Mouse (Mus musculus): ENCODE measurements around the gene Cpne4. TPM values are rescaled to one million over a fixed set of nuclear protein-coding genes. Genes with fewer than 3 reads are reported as not detected.

Cpne4 gene
- polyA plus RNA-seq, 1 experiment from 2014 or later: 0.10 TPM

GRCm38 (mm10) chr9:104845226-104845930, 298.3 kb downstream of the Cpne4 start:
- ATAC-seq (ENCODE audit: low FRiP score, low TSS enrichment): no peak
- WGBS: 57% methylated on average over 2 of the region's 2 CpGs
- no peaks in the 10 kb centered on the region for H3K9me3 ChIP-seq (ENCODE audit: low read length)

GRCm38 (mm10) chr9:104853701-104854100, 306.6 kb downstream of the Cpne4 start:
- Histone ChIP-seq H3K36me3 (ENCODE audit: insufficient read depth, low read length) (no peaks in the 10 kb centered on the region), H3K4me2 (replicated peaks; ENCODE audit: low read depth, low read length) (no peak overlapping the region), H3K9ac (replicated peaks; ENCODE audit: low read length) (no peak overlapping the region), H3K27ac (ENCODE audit: low read length) (no peak overlapping the region), H3K9me3 (ENCODE audit: low read length) (no peaks in the 10 kb centered on the region), H3K4me3 (ENCODE audit: low read length) (no peak overlapping the region), H3K27me3 (ENCODE audit: insufficient read depth, low read length) (no peaks in the 10 kb centered on the region), H3K4me1 (ENCODE audit: insufficient read depth, low read length) (no peaks in the 10 kb centered on the region)
- WGBS: 44% methylated on average over 3 of the region's 3 CpGs
- ATAC-seq (ENCODE audit: low FRiP score, low TSS enrichment): no peak

More at GRCm38 (mm10) chr9:104845226-104845930, 298.3 kb downstream of the Cpne4 start:
- Histone ChIP-seq H3K27ac (ENCODE audit: low read length) (no peak overlapping the region), H3K4me3 (ENCODE audit: low read length) (no peak overlapping the region), H3K4me2 (replicated peaks; ENCODE audit: low read depth, low read length) (no peak overlapping the region), H3K4me1 (ENCODE audit: insufficient read depth, low read length) (no peaks in the 10 kb centered on the region), H3K9ac (replicated peaks; ENCODE audit: low read length) (no peak overlapping the region), H3K27me3 (ENCODE audit: insufficient read depth, low read length) (no peaks in the 10 kb centered on the region), H3K36me3 (ENCODE audit: insufficient read depth, low read length) (no peaks in the 10 kb centered on the region)

GRCm38 (mm10) chr9:104854245-104854921, 307.3 kb downstream of the Cpne4 start:
- ATAC-seq (ENCODE audit: low FRiP score, low TSS enrichment): no peak
- H3K4me2 ChIP-seq (replicated peaks; ENCODE audit: low read depth, low read length): no peak overlapping the region

GRCm38 (mm10) chr9:104865830-104866229, 318.7 kb downstream of the Cpne4 start:
- no peaks in the 10 kb centered on the region for H3K4me1 ChIP-seq (ENCODE audit: insufficient read depth, low read length)
- no peaks in the 10 kb centered on the region for H3K36me3 ChIP-seq (ENCODE audit: insufficient read depth, low read length)
- no peak for ATAC-seq (ENCODE audit: low FRiP score, low TSS enrichment)
- no peak overlapping the region for H3K9ac ChIP-seq (replicated peaks; ENCODE audit: low read length)
- H3K4me3 ChIP-seq (ENCODE audit: low read length): no peak overlapping the region
- H3K27ac ChIP-seq (ENCODE audit: low read length): no peak overlapping the region
- H3K4me2 ChIP-seq (replicated peaks; ENCODE audit: low read depth, low read length): no peak overlapping the region
- no peaks in the 10 kb centered on the region for H3K9me3 ChIP-seq (ENCODE audit: low read length)
- 7% methylated on average over 1 of the region's 1 CpGs for WGBS
- H3K27me3 ChIP-seq (ENCODE audit: insufficient read depth, low read length): no peaks in the 10 kb centered on the region

More at GRCm38 (mm10) chr9:104854245-104854921, 307.3 kb downstream of the Cpne4 start:
- H3K9me3 ChIP-seq (ENCODE audit: low read length): no peaks in the 10 kb centered on the region
- H3K4me3 ChIP-seq (ENCODE audit: low read length): no peak overlapping the region
- H3K9ac ChIP-seq (replicated peaks; ENCODE audit: low read length): no peak overlapping the region
- no peaks in the 10 kb centered on the region for H3K27me3 ChIP-seq (ENCODE audit: insufficient read depth, low read length)
- H3K27ac ChIP-seq (ENCODE audit: low read length): no peak overlapping the region
- WGBS: 57% methylated on average over 6 of the region's 6 CpGs
- no peaks in the 10 kb centered on the region for H3K36me3 ChIP-seq (ENCODE audit: insufficient read depth, low read length)
- no peaks in the 10 kb centered on the region for H3K4me1 ChIP-seq (ENCODE audit: insufficient read depth, low read length)

GRCm38 (mm10) chr9:104872586-104872985, 325.5 kb downstream of the Cpne4 start:
- H3K27me3 ChIP-seq (ENCODE audit: insufficient read depth, low read length): no peaks in the 10 kb centered on the region
- WGBS: 78% methylated on average over 4 of the region's 4 CpGs
- no peak overlapping the region for H3K27ac ChIP-seq (ENCODE audit: low read length)
- H3K9me3 ChIP-seq (ENCODE audit: low read length): no peaks in the 10 kb centered on the region
- ATAC-seq (ENCODE audit: low FRiP score, low TSS enrichment): no peak
- H3K4me1 ChIP-seq (ENCODE audit: insufficient read depth, low read length): no peaks in the 10 kb centered on the region
- no peak overlapping the region for H3K9ac ChIP-seq (replicated peaks; ENCODE audit: low read length)
- H3K4me3 ChIP-seq (ENCODE audit: low read length): no peak overlapping the region
- H3K4me2 ChIP-seq (replicated peaks; ENCODE audit: low read depth, low read length): no peak overlapping the region
- H3K36me3 ChIP-seq (ENCODE audit: insufficient read depth, low read length): no peaks in the 10 kb centered on the region

- ATAC-seq (ENCODE audit: low FRiP score, low TSS enrichment): no peak
- 67% methylated on average over 3 of the region's 3 CpGs for WGBS
Observed at GRCm38 (mm10) chr9:104874157-104874556, 327.1 kb downstream of the Cpne4 start.

GRCm38 (mm10) chr9:104877014-104877413, 329.9 kb downstream of the Cpne4 start:
- Histone ChIP-seq H3K4me3 (ENCODE audit: low read length) (no peak overlapping the region), H3K36me3 (ENCODE audit: insufficient read depth, low read length) (no peaks in the 10 kb centered on the region), H3K4me2 (replicated peaks; ENCODE audit: low read depth, low read length) (no peak overlapping the region), H3K27me3 (ENCODE audit: insufficient read depth, low read length) (no peaks in the 10 kb centered on the region), H3K9ac (replicated peaks; ENCODE audit: low read length) (no peak overlapping the region), H3K4me1 (ENCODE audit: insufficient read depth, low read length) (no peaks in the 10 kb centered on the region), H3K9me3 (ENCODE audit: low read length) (no peaks in the 10 kb centered on the region), H3K27ac (ENCODE audit: low read length) (no peak overlapping the region)
- 72% methylated on average over 3 of the region's 3 CpGs for WGBS
- ATAC-seq (ENCODE audit: low FRiP score, low TSS enrichment): no peak

More at GRCm38 (mm10) chr9:104874157-104874556, 327.1 kb downstream of the Cpne4 start:
- H3K27ac ChIP-seq (ENCODE audit: low read length): no peak overlapping the region
- no peaks in the 10 kb centered on the region for H3K9me3 ChIP-seq (ENCODE audit: low read length)
- H3K4me1 ChIP-seq (ENCODE audit: insufficient read depth, low read length): no peaks in the 10 kb centered on the region
- H3K9ac ChIP-seq (replicated peaks; ENCODE audit: low read length): no peak overlapping the region
- no peak overlapping the region for H3K4me2 ChIP-seq (replicated peaks; ENCODE audit: low read depth, low read length)
- no peak overlapping the region for H3K4me3 ChIP-seq (ENCODE audit: low read length)
- H3K27me3 ChIP-seq (ENCODE audit: insufficient read depth, low read length): no peaks in the 10 kb centered on the region
- no peaks in the 10 kb centered on the region for H3K36me3 ChIP-seq (ENCODE audit: insufficient read depth, low read length)

GRCm38 (mm10) chr9:104878558-104878957, 331.5 kb downstream of the Cpne4 start:
- no peak overlapping the region for H3K27ac ChIP-seq (ENCODE audit: low read length)
- WGBS: 86% methylated on average over 6 of the region's 6 CpGs
- H3K9me3 ChIP-seq (ENCODE audit: low read length): no peaks in the 10 kb centered on the region
- H3K27me3 ChIP-seq (ENCODE audit: insufficient read depth, low read length): no peaks in the 10 kb centered on the region
- H3K4me2 ChIP-seq (replicated peaks; ENCODE audit: low read depth, low read length): no peak overlapping the region
- H3K4me1 ChIP-seq (ENCODE audit: insufficient read depth, low read length): no peaks in the 10 kb centered on the region
- H3K36me3 ChIP-seq (ENCODE audit: insufficient read depth, low read length): no peaks in the 10 kb centered on the region
- ATAC-seq (ENCODE audit: low FRiP score, low TSS enrichment): no peak
- no peak overlapping the region for H3K9ac ChIP-seq (replicated peaks; ENCODE audit: low read length)
- H3K4me3 ChIP-seq (ENCODE audit: low read length): no peak overlapping the region

GRCm38 (mm10) chr9:104890517-104890916, 343.4 kb downstream of the Cpne4 start:
- no peak overlapping the region for H3K4me3 ChIP-seq (ENCODE audit: low read length)
- 68% methylated on average over 3 of the region's 3 CpGs for WGBS
- no peak overlapping the region for H3K9ac ChIP-seq (replicated peaks; ENCODE audit: low read length)
- no peak for ATAC-seq (ENCODE audit: low FRiP score, low TSS enrichment)
- H3K4me1 ChIP-seq (ENCODE audit: insufficient read depth, low read length): no peaks in the 10 kb centered on the region
- H3K4me2 ChIP-seq (replicated peaks; ENCODE audit: low read depth, low read length): no peak overlapping the region
- H3K36me3 ChIP-seq (ENCODE audit: insufficient read depth, low read length): no peaks in the 10 kb centered on the region
- no peaks in the 10 kb centered on the region for H3K9me3 ChIP-seq (ENCODE audit: low read length)
- no peak overlapping the region for H3K27ac ChIP-seq (ENCODE audit: low read length)
- H3K27me3 ChIP-seq (ENCODE audit: insufficient read depth, low read length): no peaks in the 10 kb centered on the region

- 0 out of 2 replicates have a peak, but pooled peaks have one; percentile 61 for ATAC-seq (ENCODE audit: low FRiP score, low TSS enrichment)
- H3K9ac ChIP-seq (replicated peaks; ENCODE audit: low read length): no peak overlapping the region
- no peaks in the 10 kb centered on the region for H3K4me1 ChIP-seq (ENCODE audit: insufficient read depth, low read length)
- no peaks in the 10 kb centered on the region for H3K36me3 ChIP-seq (ENCODE audit: insufficient read depth, low read length)
- no peaks in the 10 kb centered on the region for H3K27me3 ChIP-seq (ENCODE audit: insufficient read depth, low read length)
- no peak overlapping the region for H3K4me2 ChIP-seq (replicated peaks; ENCODE audit: low read depth, low read length)
- 90% methylated on average over 4 of the region's 4 CpGs for WGBS
- H3K27ac ChIP-seq (ENCODE audit: low read length): no peak overlapping the region
- H3K4me3 ChIP-seq (ENCODE audit: low read length): no peak overlapping the region
- no peaks in the 10 kb centered on the region for H3K9me3 ChIP-seq (ENCODE audit: low read length)
Observed at GRCm38 (mm10) chr9:104895360-104895759, 348.3 kb downstream of the Cpne4 start.
